Mouse (Mus musculus) ES-E14 (cell line): ENCODE data around the gene Zfp553.

Source experiments
- CHD2 ChIP-seq: IDR thresholded peaks from 2 replicates; pipeline ENCODE4 v1.6.1; 2014; ENCODE audit warnings: mild to moderate bottlenecking, low read depth, low read length, inconsistent platforms
- HCFC1 ChIP-seq: IDR thresholded peaks from 2 replicates; pipeline ENCODE4 v1.6.1; 2012; ENCODE audit warnings: low read length, inconsistent platforms, borderline replicate concordance; ENCODE audit not compliant: insufficient read depth
- MAFK ChIP-seq: IDR thresholded peaks from 2 replicates; pipeline ENCODE4 v1.6.1; 2014; ENCODE audit warnings: mild to moderate bottlenecking, low read depth, low read length, inconsistent platforms; ENCODE audit not compliant: insufficient read depth
- ZNF384 ChIP-seq: IDR thresholded peaks from 2 replicates; pipeline ENCODE4 v1.6.1; 2012; ENCODE audit warnings: low read depth, low read length, inconsistent platforms

DNA sequence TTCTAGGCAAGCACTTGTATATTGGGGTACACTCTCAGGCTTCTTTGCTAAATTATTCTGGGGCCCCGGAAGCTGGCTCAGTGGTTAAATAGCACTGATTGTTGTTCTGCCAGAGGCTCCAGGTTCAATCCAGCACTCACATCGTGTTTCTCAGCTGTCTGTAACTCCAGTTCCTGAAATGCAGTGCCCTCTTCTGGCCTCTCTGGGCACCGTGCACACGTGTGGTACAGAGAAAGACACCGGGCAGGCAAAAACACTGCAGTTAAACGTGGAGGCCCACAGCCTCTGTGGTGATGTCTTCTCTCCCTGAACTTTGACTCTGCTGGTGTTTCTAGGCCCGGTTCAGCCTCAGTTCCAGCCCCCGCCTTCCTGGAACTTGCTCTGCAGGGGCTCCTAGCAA lies 45.5 kb downstream of the Zfp553 start:
- no peak for TF ChIP-seq CHD2
- TF ChIP-seq MAFK = no peak
- TF ChIP-seq ZNF384 = no peak
- no peak for TF ChIP-seq HCFC1
